Mouse (Mus musculus): ENCODE measurements at regions not wholly inside any gene's neighbourhood (a gene's known extent, or its start where the extent isn't known, plus 50 kb on each side); places are given as distances from the start of the nearest gene placed in this dataset.
"Not testable (repeated sequence)": the region's sequence is repeated elsewhere in the genome, so short reads cannot be mapped to it uniquely, and the experiment has no call there.

DNA sequence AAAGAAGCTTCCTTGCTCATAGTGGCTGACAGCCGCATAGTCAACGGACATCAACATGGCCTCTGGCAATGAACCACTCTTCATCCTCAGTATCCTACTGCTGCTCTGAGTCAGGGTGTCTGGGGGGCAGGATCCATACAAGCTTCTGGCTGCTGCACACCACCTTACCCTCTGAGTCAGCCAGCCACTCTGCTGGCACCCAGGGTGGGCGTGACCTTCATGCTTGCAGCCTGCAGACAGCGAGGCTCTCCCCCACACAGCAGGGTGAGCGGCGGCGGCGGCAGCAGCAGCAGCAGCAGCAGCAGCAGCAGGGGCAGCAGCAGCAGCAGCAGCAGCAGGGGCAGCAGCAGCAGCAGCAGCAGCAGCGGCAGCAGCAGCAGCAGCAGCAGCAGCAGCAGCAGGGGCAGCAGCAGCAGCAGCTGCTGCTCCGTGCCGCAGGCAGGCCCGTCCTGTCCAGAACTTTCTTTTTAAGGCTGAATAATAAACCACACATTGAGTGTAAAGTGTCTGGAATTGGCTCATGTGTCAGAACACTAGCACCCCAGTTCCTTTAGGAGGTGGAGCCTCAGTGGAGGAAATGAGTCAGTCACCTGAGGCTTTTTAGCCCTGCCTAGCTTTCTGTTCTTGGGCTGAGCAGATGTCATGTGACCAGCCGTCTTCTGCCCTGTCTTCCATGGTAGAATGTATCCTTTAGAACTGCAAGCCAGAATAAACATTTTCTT, 186.3 kb downstream of the 1810013L24Rik start:
- in situ Hi-C loops (cut with MboI, MseI): no loop called here

GRCm38 (mm10) chr16:9016762-9017086, 186.8 kb downstream of the 1810013L24Rik start:
- in situ Hi-C loops (cut with MboI, MseI): no loop called here

DNA sequence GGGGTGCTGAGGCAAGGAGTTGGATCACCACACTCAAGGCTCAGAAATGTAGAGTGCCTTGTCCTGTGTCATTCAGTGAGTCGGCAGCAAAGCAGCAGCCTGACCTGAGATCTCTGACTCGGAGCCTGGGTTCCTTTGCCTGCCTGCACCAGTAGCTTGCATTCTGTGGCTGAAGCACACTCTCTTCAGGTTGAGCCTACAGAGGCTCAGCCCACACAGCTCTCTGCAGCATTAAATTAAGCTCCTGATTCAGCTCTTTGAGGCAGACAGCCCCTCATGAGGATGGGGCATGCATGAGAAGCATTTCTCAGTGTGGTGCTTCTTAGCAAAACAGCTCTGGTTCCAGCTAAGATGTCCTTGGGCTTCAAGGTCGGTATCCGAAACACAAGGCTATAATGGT, 200.8 kb downstream of the 1810013L24Rik start:
- in situ Hi-C loops (cut with MboI, MseI): loop anchor here (10.0 kb wide), 1 partner anchor 264 kb away; no protein-coding TSS in a partner anchor

- in situ Hi-C loops (cut with MboI, MseI): no loop called here
These were observed 213.4 kb downstream of the 1810013L24Rik start for GRCm38 (mm10) chr16:9043271-9043670.

DNA sequence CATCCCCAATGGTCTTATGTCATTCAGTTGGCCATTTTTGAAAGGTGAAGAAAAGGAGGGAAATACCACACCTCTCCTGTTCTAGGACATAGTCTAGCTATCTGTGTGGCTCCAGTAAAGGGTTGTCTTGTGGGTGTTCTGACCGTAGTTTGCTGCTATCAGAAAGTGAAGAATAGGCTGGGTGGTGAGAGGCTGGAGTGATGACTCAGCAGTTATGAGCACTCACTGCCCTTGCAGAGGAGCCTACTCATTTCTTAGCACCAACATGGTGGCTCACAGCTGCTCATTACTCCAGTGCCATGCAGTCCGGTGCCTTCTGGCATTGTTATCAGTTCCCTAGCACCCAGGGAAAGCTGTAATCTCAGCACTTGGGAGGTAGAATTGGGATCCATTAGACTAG, 217.0 kb downstream of the 1810013L24Rik start:
- in situ Hi-C loops (cut with MboI, MseI): no loop called here

GRCm38 (mm10) chr16:9054415-9054814, 224.5 kb downstream of the 1810013L24Rik start:
- in situ Hi-C loops (cut with MboI, MseI): no loop called here

DNA sequence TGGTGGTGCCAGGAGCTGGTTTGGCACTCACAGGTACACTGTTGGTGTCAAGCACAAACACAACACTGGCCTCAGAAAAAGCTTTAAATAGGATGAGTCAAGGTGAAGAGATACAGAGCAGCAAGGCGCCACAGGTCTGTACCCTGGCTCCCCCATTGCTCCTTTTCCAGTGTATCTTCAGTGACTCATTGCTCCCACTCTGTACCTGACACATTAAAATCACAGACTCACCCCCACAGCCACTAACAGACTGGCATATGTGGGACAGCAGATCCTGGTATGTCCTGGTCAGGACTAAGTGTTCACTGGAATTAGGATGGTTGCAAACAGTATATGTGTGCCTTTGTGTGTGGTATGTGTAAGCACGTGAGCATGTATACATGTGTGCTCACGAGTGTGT, 226.5 kb downstream of the 1810013L24Rik start:
- in situ Hi-C loops (cut with MboI, MseI): no loop called here

GRCm38 (mm10) chr16:9071526-9071925, 241.6 kb downstream of the 1810013L24Rik start:
- in situ Hi-C loops (cut with MboI, MseI): no loop called here

DNA sequence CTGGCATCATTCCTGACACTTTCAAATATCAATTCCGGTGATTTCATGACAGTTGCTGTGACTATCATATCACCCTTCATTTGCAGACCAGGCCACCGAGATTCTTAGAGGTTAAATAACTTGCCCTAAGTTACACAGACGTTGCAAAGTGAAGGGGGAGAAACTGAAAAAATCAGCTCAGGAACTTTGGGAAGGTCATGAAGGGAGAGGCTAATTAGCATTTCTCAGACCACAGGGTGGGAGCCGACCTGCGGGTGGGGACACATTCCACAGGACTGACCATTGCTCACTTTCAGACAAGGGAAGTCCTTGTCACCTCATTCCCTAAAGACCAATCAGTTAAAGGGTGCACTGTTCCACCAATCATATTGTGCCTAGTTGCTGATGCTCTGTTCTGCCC, 242.1 kb downstream of the 1810013L24Rik start:
- in situ Hi-C loops (cut with MboI, MseI): not testable (repeated sequence)

DNA sequence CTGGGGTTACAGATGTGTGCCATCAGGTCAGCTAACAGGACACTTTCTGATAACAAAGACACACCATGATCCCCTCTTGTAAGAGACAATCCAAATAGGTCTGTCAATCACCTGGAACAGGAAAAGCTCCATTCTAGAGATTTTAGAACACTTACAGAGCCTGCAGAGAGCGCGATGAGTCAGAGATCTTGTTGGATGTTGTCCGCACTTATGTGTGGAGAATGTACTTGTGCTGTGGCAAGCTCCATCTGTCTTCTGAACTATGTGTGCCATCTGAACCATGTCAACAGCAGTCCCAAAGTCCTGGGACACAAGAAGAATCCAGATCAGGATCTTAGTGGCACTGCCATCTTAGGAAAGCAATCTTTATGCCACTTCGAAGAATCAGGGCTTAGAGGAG, 244.4 kb downstream of the 1810013L24Rik start:
- in situ Hi-C loops (cut with MboI, MseI): no loop called here

DNA sequence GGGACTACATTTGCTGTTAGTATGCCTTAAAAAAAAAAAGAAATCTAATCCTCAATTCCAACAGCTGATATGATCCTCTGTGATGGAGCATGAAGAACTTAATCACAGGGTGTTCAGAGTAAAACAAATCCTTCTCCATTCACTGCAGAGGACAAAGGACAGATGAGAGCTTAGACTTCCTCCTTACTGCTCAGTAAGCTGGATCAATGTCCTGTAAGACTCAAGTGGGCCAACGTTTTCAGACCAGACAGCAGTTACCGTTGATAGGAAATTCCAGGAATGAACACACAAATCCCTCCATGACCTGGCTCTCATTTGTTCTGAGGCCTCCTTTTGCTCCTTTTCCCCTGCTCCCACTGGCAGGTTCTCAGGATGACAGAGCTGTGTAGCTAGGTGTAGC, 247.6 kb downstream of the 1810013L24Rik start:
- in situ Hi-C loops (cut with MboI, MseI): no loop called here

DNA sequence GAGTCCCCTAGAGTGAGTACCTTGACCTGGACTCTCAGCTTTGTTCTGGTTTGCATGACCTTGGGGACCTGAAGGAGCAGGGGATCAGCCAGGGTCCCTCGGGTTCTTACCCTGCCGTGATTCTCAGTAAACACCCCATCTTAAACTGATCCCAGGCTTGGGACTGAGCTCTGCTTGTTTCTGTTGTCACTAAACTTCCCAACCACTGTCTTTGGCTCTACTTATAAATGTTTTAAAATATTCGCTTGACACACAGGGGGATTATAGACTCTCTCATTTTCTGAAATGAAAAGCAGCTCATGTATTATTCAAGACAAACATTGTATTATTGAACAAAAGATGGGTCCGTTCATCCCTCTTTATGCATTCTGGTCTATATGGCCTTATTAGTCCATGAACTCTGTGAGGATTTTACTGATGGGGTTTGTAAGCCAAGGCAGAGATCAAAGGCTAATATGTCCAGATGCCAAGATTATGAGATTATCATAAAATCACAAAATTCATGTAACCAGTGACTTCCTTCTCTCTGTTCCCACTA, 248.6 kb downstream of the 1810013L24Rik start:
- in situ Hi-C loops (cut with MboI, MseI): no loop called here

- in situ Hi-C loops (cut with MboI, MseI): no loop called here
These were observed 253.1 kb downstream of the 1810013L24Rik start for GRCm38 (mm10) chr16:9083040-9083439.

GRCm38 (mm10) chr16:9083740-9084139, 253.8 kb downstream of the 1810013L24Rik start:
- in situ Hi-C loops (cut with MboI, MseI): no loop called here

GRCm38 (mm10) chr16:9084581-9084980, 254.7 kb downstream of the 1810013L24Rik start:
- in situ Hi-C loops (cut with MboI, MseI): no loop called here

GRCm38 (mm10) chr16:9085133-9085532, 255.2 kb downstream of the 1810013L24Rik start:
- in situ Hi-C loops (cut with MboI, MseI): no loop called here

GRCm38 (mm10) chr16:9085977-9086376, 256.1 kb downstream of the 1810013L24Rik start:
- in situ Hi-C loops (cut with MboI, MseI): no loop called here

GRCm38 (mm10) chr16:9091790-9092189, 261.9 kb downstream of the 1810013L24Rik start:
- in situ Hi-C loops (cut with MboI, MseI): loop anchor here (10.0 kb wide), 1 partner anchor 1747 kb away; no protein-coding TSS in a partner anchor

DNA sequence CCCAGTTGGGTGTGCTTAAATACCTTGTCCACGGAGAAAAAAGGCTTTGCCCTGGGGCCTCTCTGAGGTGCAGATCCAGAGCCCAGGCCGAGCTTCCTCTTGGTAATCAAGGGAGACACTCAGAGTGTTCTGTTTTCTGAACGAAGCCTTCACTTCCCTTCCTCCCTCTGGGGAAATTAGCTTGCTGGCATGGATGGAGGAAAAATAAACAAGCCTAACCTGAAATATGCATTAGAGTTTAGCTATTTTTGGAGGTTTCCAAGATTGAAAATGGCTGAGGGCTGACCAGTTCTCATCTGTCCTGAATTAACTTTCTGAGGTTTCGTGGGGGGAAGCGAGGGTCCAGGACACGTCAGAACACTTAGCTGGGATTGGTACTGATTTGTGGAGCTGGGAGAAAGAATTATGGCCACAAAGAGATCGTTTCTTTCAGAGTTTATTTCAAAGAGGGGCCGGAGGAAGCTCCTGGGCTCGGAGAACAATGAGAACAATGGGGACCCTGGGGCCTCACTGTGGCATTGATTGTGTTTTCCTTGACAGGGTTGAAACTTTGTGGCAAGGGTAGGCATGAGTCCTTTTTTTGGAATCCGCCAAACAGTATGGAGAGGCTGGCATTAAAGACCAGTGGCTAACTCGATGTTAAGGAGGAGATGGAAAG, 262.4 kb downstream of the 1810013L24Rik start:
- in situ Hi-C loops (cut with MboI, MseI): loop anchor here (10.0 kb wide), 1 partner anchor 1748 kb away; no protein-coding TSS in a partner anchor

GRCm38 (mm10) chr16:9093593-9093992, 263.7 kb downstream of the 1810013L24Rik start:
- in situ Hi-C loops (cut with MboI, MseI): loop anchor here (10.0 kb wide), 1 partner anchor 1749 kb away; no protein-coding TSS in a partner anchor

- in situ Hi-C loops (cut with MboI, MseI): loop anchor here (10.0 kb wide), 1 partner anchor 1749 kb away; no protein-coding TSS in a partner anchor
These were observed 264.3 kb downstream of the 1810013L24Rik start for GRCm38 (mm10) chr16:9094201-9094600.

DNA sequence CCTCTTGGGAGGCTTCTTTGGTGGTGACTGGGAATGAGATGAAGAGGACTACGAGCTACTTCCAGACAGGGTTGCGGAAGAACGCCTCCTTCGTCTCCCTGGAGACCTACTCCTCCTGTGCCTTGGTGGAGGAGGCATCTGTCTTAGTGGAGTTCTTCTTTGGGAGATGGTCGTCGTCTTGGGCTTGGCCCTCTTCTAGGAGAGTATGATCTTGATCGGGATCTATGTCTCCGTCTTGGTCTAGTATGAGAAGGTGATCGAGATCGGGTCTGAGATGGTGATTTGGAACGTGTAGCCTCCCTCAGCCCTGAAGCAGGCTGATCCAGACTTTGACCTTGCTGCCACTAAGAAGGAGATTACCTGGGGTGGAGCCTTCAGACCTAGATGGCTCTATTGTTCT, 276.3 kb downstream of the 1810013L24Rik start:
- in situ Hi-C loops (cut with MboI, MseI): no loop called here

DNA sequence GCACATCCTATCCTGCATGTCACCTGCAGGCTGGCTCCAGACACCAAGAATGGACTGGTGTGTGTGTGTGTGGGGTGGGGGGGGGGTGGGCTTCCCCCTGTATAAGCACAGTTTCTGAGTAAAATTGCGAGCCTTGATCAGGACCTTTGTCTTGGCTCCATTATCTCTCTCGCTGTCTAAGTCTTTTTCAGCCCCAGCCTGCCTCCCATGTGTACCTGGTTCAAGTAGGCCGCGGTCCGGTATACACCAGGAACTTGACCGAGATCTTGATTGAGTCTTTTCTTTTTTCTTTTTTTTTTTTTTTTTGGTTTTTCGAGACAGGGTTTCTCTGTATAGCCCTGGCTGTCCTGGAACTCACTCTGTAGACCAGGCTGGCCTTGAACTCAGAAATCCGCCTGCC, 276.8 kb downstream of the 1810013L24Rik start:
- in situ Hi-C loops (cut with MboI, MseI): not testable (repeated sequence)
